Mouse (Mus musculus) heart, postnatal 0 days (tissue): ENCODE data around the gene Loxl4. TPM values are rescaled to one million over a fixed set of nuclear protein-coding genes. Genes with fewer than 3 reads are reported as not detected.

Experiments
- ATAC-seq: fragments of 200-750 bp; cut with Nextera tagmentation; 2 replicates; pipeline ENCODE4 v1.8.0; 2017; ENCODE audit warnings: low read depth, moderate number of reproducible peaks, moderate library complexity; ENCODE audit not compliant: insufficient read depth
- DNase-seq: peaks from one replicate; pipeline ENCODE4 v3.0.0-alpha.2; 2016; ENCODE audit warnings: low spot score
- H3K27ac ChIP-seq: fragments of 300-500 bp; sonication (generic); 2 replicates; pipeline ENCODE4 v1.5.1; 2014; ENCODE audit warnings: low read depth, mild to moderate bottlenecking
- H3K27me3 ChIP-seq: fragments of 300-500 bp; sonication (generic); 2 replicates; pipeline ENCODE4 v1.6.1; 2014; ENCODE audit warnings: low read length, mixed read lengths; ENCODE audit not compliant: control insufficient read depth, insufficient read depth
- H3K36me3 ChIP-seq: fragments of 300-500 bp; sonication (generic); replicated peaks from 2 replicates; pipeline ENCODE4 v1.6.1; 2014; ENCODE audit warnings: low read length, mixed read lengths; ENCODE audit not compliant: control insufficient read depth, insufficient read depth
- H3K4me1 ChIP-seq: fragments of 300-500 bp; sonication (generic); 2 replicates; pipeline ENCODE4 v1.6.1; 2014; ENCODE audit warnings: antibody characterized with exemption; ENCODE audit not compliant: control insufficient read depth, insufficient read depth
- H3K4me2 ChIP-seq: fragments of 300-500 bp; sonication (generic); 2 replicates; pipeline ENCODE4 v1.6.1; 2014; ENCODE audit warnings: low read depth, mild to moderate bottlenecking, low read length, moderate library complexity
- H3K4me3 ChIP-seq: fragments of 300-500 bp; sonication (generic); 2 replicates; pipeline ENCODE4 v1.5.1; 2014; ENCODE audit warnings: low read depth, low read length
- H3K9ac ChIP-seq: fragments of 300-500 bp; sonication (generic); replicated peaks from 2 replicates; pipeline ENCODE4 v1.6.1; 2014; ENCODE audit warnings: low read depth, low read length, mixed read lengths
- H3K9me3 ChIP-seq: fragments of 300-500 bp; sonication (generic); replicated peaks from 2 replicates; pipeline ENCODE4 v1.6.1; 2016; ENCODE audit warnings: low read length; ENCODE audit not compliant: control insufficient read depth
- CTCF ChIP-seq: IDR thresholded peaks from 2 replicates; pipeline ENCODE4 v1.5.1; 2016; ENCODE audit warnings: antibody characterized with exemption, control low read depth, low read depth
- EP300 ChIP-seq: IDR thresholded peaks from 2 replicates; pipeline ENCODE4 v1.6.1; 2016; ENCODE audit warnings: antibody characterized with exemption, low read depth
- WGBS: fragments of 180-500 bp; shearing (Covaris S2); extraction: QIAGEN DNeasy Blood & Tissue Kit; methylation state at CpG from one replicate; pipeline ENCODE4 v1.1.7; 2014; 5-methylcytosine and 5-hydroxymethylcytosine counted together
- polyA plus RNA-seq: library from polyadenylated mRNA; unstranded; fragments of >200 nt; fragmentation: Nextera tagmentation; extraction: Ambion mirVana; gene quantifications from 2 replicates; pipeline ENCODE4 v1.2.1, GENCODE M21; 2015
- total RNA-seq: library from RNA; depleted of rRNA; stranded (reverse); fragments of >200 nt; gene quantifications from 2 replicates; pipeline ENCODE4 v1.2.3, GENCODE M21; 2014; ENCODE audit warnings: low replicate concordance

Gene Loxl4
- total and polyA plus RNA-seq, 2 experiments from 2014 or later: 0.30 to 2.3 TPM

GRCm38 (mm10) chr19:42578631-42579030 is 34.0 kb downstream of the Loxl4 start:
- H3K27me3 ChIP-seq: no peaks in the 10 kb centered on the region
- no peak for ATAC-seq
- no peak overlapping the region for H3K4me3 ChIP-seq
- H3K36me3 ChIP-seq: peaks cover 20% of the 10 kb centered on the region
- TF ChIP-seq CTCF (no peak), EP300 (no peak)
- no peaks in the 10 kb centered on the region for H3K9me3 ChIP-seq
- no peak for DNase-seq
- 88% methylated on average over 4 of the region's 4 CpGs for WGBS
- H3K4me1 ChIP-seq: no peaks in the 10 kb centered on the region
- no peak overlapping the region for H3K9ac ChIP-seq
- H3K4me2 ChIP-seq: no peak overlapping the region
- H3K27ac ChIP-seq: no peak overlapping the region

GRCm38 (mm10) chr19:42576856-42577255 is 35.8 kb downstream of the Loxl4 start:
- no peak for DNase-seq
- H3K4me3 ChIP-seq: no peak overlapping the region
- no peaks in the 10 kb centered on the region for H3K27me3 ChIP-seq
- no peaks in the 10 kb centered on the region for H3K9me3 ChIP-seq
- H3K4me1 ChIP-seq: no peaks in the 10 kb centered on the region
- no peak overlapping the region for H3K27ac ChIP-seq
- 89% methylated on average over 1 of the region's 1 CpGs for WGBS
- no peak overlapping the region for H3K4me2 ChIP-seq
- no peak overlapping the region for H3K9ac ChIP-seq
- H3K36me3 ChIP-seq: 0 out of 2 replicates have a peak, but pooled peaks cover 6% of the 10 kb centered on the region
- TF ChIP-seq EP300 (no peak), CTCF (no peak)
- no peak for ATAC-seq

GRCm38 (mm10) chr19:42575317-42575716 is 37.3 kb downstream of the Loxl4 start:
- WGBS: 80% methylated on average over 2 of the region's 2 CpGs
- TF ChIP-seq EP300 (no peak), CTCF (no peak)

GRCm38 (mm10) chr19:42571291-42571690 is 41.3 kb downstream of the Loxl4 start:
- no peaks in the 10 kb centered on the region for H3K27me3 ChIP-seq
- H3K9ac ChIP-seq: no peak overlapping the region
- no peak overlapping the region for H3K27ac ChIP-seq
- ATAC-seq: no peak
- H3K4me1 ChIP-seq: 0 out of 2 replicates have a peak, but pooled peaks cover 3% of the 10 kb centered on the region
- no peak overlapping the region for H3K4me2 ChIP-seq
- no peak for DNase-seq
- TF ChIP-seq CTCF (no peak), EP300 (no peak)
- H3K36me3 ChIP-seq: 0 out of 2 replicates have a peak, but pooled peaks cover 3% of the 10 kb centered on the region
- 71% methylated on average over 4 of the region's 4 CpGs for WGBS
- no peak overlapping the region for H3K4me3 ChIP-seq
- no peaks in the 10 kb centered on the region for H3K9me3 ChIP-seq

More at GRCm38 (mm10) chr19:42575317-42575716, 37.3 kb downstream of the Loxl4 start:
- ATAC-seq: no peak
- H3K4me3 ChIP-seq: no peak overlapping the region
- H3K4me2 ChIP-seq: no peak overlapping the region
- no peaks in the 10 kb centered on the region for H3K4me1 ChIP-seq
- no peaks in the 10 kb centered on the region for H3K9me3 ChIP-seq
- H3K36me3 ChIP-seq: 0 out of 2 replicates have a peak, but pooled peaks cover 6% of the 10 kb centered on the region
- no peak overlapping the region for H3K9ac ChIP-seq
- no peak for DNase-seq
- H3K27ac ChIP-seq: no peak overlapping the region
- H3K27me3 ChIP-seq: no peaks in the 10 kb centered on the region

GRCm38 (mm10) chr19:42569076-42569475 is 43.5 kb downstream of the Loxl4 start:
- Histone ChIP-seq H3K27me3 (no peaks in the 10 kb centered on the region), H3K4me2 (no peak overlapping the region), H3K27ac (no peak overlapping the region), H3K36me3 (peaks cover 4% of the 10 kb centered on the region; the same call in 1 of the 2 replicates), H3K9me3 (no peaks in the 10 kb centered on the region), H3K9ac (no peak overlapping the region), H3K4me3 (no peak overlapping the region), H3K4me1 (0 out of 2 replicates have a peak, but pooled peaks cover 3% of the 10 kb centered on the region)
- ATAC-seq: no peak
- TF ChIP-seq EP300 (no peak), CTCF (no peak)
- DNase-seq: no peak
- WGBS: 67% methylated on average over 2 of the region's 2 CpGs

- Histone ChIP-seq H3K9me3 (no peaks in the 10 kb centered on the region), H3K4me1 (0 out of 2 replicates have a peak, but pooled peaks cover 3% of the 10 kb centered on the region), H3K27ac (no peak overlapping the region), H3K4me3 (no peak overlapping the region), H3K36me3 (peaks cover 19% of the 10 kb centered on the region), H3K9ac (no peak overlapping the region), H3K4me2 (no peak overlapping the region), H3K27me3 (no peaks in the 10 kb centered on the region)
- ATAC-seq: no peak
- TF ChIP-seq EP300 (no peak), CTCF (no peak)
- no peak for DNase-seq
Observed at GRCm38 (mm10) chr19:42567020-42567419, 45.6 kb downstream of the Loxl4 start.
